Mouse (Mus musculus) spleen, adult 2 months (tissue): Measurements from ENCODE around the gene Tnfrsf1b.

ENCODE experiments used
- CTCF ChIP-seq: fragments of 200-500 bp; IDR thresholded peaks from 2 replicates; pipeline ENCODE4 v1.5.1; 2011; ENCODE audit warnings: mild to moderate bottlenecking, inconsistent platforms; ENCODE audit not compliant: insufficient read depth, insufficient read length, insufficient replicate concordance; ENCODE audit errors: extremely low read depth
- POLR2A ChIP-seq: fragments of 200-500 bp; IDR thresholded peaks from 2 replicates; pipeline ENCODE4 v1.6.1; 2011; ENCODE audit warnings: low read depth, low read length, inconsistent platforms

DNA sequence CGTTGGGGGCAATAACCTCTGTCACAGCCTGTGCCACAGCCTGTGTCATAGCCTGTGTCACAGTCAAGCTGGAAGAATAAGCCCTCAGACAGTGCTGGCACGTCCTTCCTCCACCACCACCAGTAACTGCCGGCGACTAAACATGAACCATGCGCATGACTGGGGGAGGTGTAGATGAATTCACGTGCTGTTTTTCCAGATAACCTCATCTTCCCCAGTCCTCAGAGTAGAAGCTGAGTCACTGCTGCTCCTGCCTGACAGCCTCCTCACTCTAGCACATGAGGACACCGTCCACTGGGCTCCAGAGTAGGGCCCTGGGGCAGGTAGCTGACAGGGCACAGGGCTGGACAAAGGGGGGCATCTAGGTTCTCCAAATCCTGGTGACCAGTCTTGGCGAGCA, 24.6 kb downstream of the Tnfrsf1b start:
- TF ChIP-seq POLR2A (no peak), CTCF (no peak)
